Mouse (Mus musculus): ENCODE measurements at regions not wholly inside any gene's neighbourhood (a gene's known extent, or its start where the extent isn't known, plus 50 kb on each side); places are given as distances from the start of the nearest gene placed in this dataset.

GRCm38 (mm10) chr1:75978203-75978986 lies 432.3 kb downstream of the Slc4a3 start:
- no peak for TF ChIP-seq EP300 (IDR thresholded peaks at IDR 0.05; ENCODE audit: insufficient read depth, low read depth, low read length)
- TF ChIP-seq CTCF (IDR thresholded peaks at IDR 0.05; ENCODE audit: low read depth, low read length), result no peak
